Mouse (Mus musculus): ENCODE measurements around the gene Ctsz. TPM values are rescaled to one million over a fixed set of nuclear protein-coding genes. Genes with fewer than 3 reads are reported as not detected.

The Ctsz gene
- polyA plus RNA-seq (2014; fragmentation: Nextera tagmentation; extraction: Ambion mirVana): 110 and 117 TPM in 2 replicates

DNA sequence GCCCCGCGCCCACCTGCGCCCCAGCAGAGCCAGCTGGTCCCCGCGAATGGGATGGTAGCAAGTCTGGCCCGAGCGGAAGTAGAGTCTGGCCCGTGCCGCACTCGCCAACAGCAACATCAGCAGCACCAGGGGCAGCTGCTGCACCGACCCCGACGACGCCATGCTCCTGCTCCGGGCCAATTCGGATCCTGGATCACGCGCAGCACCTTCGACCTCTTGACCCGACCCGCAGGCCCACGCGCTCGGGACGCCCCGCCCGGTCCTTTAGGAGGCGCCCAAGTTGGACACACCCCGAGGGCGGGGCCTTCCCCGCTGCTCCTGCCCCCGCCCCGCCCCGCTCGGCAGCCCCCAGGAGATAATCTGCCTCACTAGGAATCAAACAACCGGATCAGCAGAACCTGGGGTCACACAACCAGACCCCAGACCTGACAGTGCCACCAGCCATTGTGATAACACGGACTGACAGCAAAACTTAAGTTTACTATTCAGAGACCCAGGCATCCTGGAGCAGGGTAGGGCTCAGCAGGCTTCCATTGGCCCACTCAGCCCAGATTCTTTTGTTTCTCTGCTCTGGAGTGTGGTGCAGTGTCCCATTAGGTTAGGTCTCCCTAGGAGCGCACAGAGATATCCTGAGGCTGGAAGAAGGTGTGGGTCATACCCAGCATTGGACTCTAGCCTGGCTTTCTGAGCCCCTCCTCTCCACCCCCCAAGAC lies at the start of gene Ctsz:
Ctsz (minus strand) TSS at position 303 of the 713 bp plus-strand sequence.
- H3K9ac ChIP-seq (ENCODE audit: low read depth, low read length): peak within 1 kb of the TSS; percentile 75
- WGBS (ENCODE audit: insufficient replicate concordance): 0% methylated on average over 38 of the region's 38 CpGs
- H3K27ac ChIP-seq (ENCODE audit: low read depth, low read length): no peak within 1 kb of the TSS

GRCm38 (mm10) chr2:174487005-174487404 lies 48.2 kb upstream of the Ctsz start:
- no peak overlapping the region for H3K4me2 ChIP-seq
- WGBS (ENCODE audit: insufficient replicate concordance): 73% methylated on average over 5 of the region's 5 CpGs
- no peaks in the 10 kb centered on the region for H3K9me3 ChIP-seq (replicated peaks; ENCODE audit: control insufficient read depth, low read length)
- no peak overlapping the region for H3K9ac ChIP-seq (ENCODE audit: low read depth, low read length)
- H3K4me1 ChIP-seq (ENCODE audit: control insufficient read depth, insufficient read depth, low read length): no peaks in the 10 kb centered on the region
- no peaks in the 10 kb centered on the region for H3K27me3 ChIP-seq (ENCODE audit: control insufficient read depth, insufficient read depth, low read length)
- no peaks in the 10 kb centered on the region for H3K36me3 ChIP-seq (ENCODE audit: control insufficient read depth, insufficient read depth, low read length)
- ATAC-seq (replicated peaks; ENCODE audit: insufficient number of reproducible peaks, low FRiP score, low TSS enrichment): no peak
- no peak overlapping the region for H3K4me3 ChIP-seq (ENCODE audit: low read depth, low read length)
- no peak overlapping the region for H3K27ac ChIP-seq (ENCODE audit: low read depth, low read length)

More for the DNA sequence above, at the start of gene Ctsz:
- H3K4me2 ChIP-seq: peak within 1 kb of the TSS; percentile 74
- no peaks in the 10 kb centered on the region for H3K36me3 ChIP-seq (ENCODE audit: control insufficient read depth, insufficient read depth, low read length)
- no peaks in the 10 kb centered on the region for H3K9me3 ChIP-seq (replicated peaks; ENCODE audit: control insufficient read depth, low read length)
- peaks cover 16% of the 10 kb centered on the region; the same call in 1 of the 2 replicates for H3K4me1 ChIP-seq (ENCODE audit: control insufficient read depth, insufficient read depth, low read length)
- peak within 1 kb of the TSS; percentile 68 for H3K4me3 ChIP-seq (ENCODE audit: low read depth, low read length)
- ATAC-seq (replicated peaks; ENCODE audit: insufficient number of reproducible peaks, low FRiP score, low TSS enrichment): peak; percentile 89
- H3K27me3 ChIP-seq (ENCODE audit: control insufficient read depth, insufficient read depth, low read length): no peaks in the 10 kb centered on the region

DNA sequence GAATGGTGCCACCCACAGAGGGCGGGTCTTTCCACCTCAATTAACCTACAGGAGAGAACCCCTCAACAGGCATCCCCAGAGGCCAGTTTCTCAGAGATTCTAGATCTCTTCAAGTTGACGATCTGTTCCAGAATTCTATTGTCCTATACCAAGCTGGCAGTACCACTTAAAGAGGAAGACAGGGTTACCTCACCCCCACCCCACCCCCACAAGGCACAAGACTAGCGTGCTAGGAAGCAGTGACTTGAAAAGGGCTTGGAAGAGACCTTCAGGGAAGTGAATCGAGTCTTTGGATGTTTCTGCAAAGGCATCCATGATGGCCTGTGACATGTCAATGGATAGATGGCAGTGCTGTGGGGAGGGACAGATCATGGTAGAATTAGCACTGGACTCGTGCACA lies 39.9 kb upstream of the Ctsz start:
- H3K4me1 ChIP-seq (ENCODE audit: control insufficient read depth, insufficient read depth, low read length): no peaks in the 10 kb centered on the region
- no peaks in the 10 kb centered on the region for H3K9me3 ChIP-seq (replicated peaks; ENCODE audit: control insufficient read depth, low read length)
- WGBS (ENCODE audit: insufficient replicate concordance): 67% methylated on average over 5 of the region's 5 CpGs
- no peaks in the 10 kb centered on the region for H3K27me3 ChIP-seq (ENCODE audit: control insufficient read depth, insufficient read depth, low read length)
- no peaks in the 10 kb centered on the region for H3K36me3 ChIP-seq (ENCODE audit: control insufficient read depth, insufficient read depth, low read length)
- no peak overlapping the region for H3K4me2 ChIP-seq
- H3K27ac ChIP-seq (ENCODE audit: low read depth, low read length): no peak overlapping the region
- no peak for ATAC-seq (replicated peaks; ENCODE audit: insufficient number of reproducible peaks, low FRiP score, low TSS enrichment)
- H3K4me3 ChIP-seq (ENCODE audit: low read depth, low read length): no peak overlapping the region
- no peak overlapping the region for H3K9ac ChIP-seq (ENCODE audit: low read depth, low read length)

DNA sequence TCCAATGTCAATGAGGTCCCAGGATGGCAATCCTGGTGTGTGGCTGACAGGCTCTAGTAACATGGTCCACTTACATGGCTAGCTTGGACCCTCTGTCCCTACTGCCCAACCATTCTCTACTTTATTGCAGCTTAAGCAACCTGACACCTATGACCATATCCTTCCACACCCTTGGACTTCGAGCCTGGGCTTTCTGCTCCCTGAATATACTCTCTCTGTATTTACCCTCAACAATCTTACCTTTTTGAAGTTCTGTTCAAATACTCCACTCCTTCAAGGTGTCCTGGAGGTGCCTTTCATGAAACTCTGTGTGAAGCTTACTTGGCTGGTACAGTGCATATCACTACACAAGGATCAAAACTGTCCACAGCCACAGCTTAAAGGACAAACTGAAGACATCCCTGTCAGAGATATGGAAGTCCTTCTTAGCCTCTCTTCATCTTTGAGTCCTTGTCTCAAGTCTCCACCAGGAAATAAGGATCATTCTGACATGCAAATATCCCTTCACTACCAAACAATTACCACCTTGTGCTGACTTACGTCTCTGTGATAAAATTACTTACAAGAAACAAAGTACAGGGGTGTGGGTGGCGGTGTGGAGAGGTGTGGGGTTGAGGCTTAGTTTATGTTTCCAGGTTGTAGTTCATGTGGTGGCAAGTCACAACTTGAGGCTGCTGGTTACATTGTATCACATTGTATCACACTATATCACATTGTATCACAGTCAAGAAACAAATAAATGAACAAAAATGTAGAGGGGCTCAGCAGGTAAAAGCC lies 38.9 kb upstream of the Ctsz start:
- no peak for ATAC-seq (replicated peaks; ENCODE audit: insufficient number of reproducible peaks, low FRiP score, low TSS enrichment)
- Histone ChIP-seq H3K4me2 (no peak overlapping the region), H3K27me3 (ENCODE audit: control insufficient read depth, insufficient read depth, low read length) (no peaks in the 10 kb centered on the region), H3K27ac (ENCODE audit: low read depth, low read length) (no peak overlapping the region), H3K36me3 (ENCODE audit: control insufficient read depth, insufficient read depth, low read length) (no peaks in the 10 kb centered on the region), H3K9ac (ENCODE audit: low read depth, low read length) (no peak overlapping the region), H3K4me3 (ENCODE audit: low read depth, low read length) (no peak overlapping the region), H3K4me1 (ENCODE audit: control insufficient read depth, insufficient read depth, low read length) (0 out of 2 replicates have a peak, but pooled peaks cover 5% of the 10 kb centered on the region), H3K9me3 (replicated peaks; ENCODE audit: control insufficient read depth, low read length) (no peaks in the 10 kb centered on the region)
- 69% methylated on average over 3 of the region's 3 CpGs for WGBS (ENCODE audit: insufficient replicate concordance)

DNA sequence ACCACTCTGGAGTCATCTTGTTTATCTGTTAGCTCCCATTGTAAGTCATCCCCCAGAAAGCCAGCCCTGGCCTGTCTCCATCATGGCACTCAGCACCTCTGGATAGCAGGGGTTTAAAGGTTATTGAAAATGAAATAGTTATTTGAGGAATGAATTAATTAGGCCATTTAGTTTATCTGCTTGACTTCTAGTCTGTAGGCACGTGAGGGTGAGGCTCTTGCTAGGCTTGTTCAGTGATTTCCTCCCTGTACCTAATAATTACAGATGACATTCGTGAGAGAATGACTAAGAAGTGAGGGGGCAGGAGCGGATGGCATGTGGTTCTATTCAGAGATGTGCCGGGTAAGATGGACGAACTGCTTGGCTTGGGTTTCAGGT lies 34.7 kb upstream of the Ctsz start:
- ATAC-seq (replicated peaks; ENCODE audit: insufficient number of reproducible peaks, low FRiP score, low TSS enrichment): no peak
- peak overlapping the region; percentile 78 for H3K27ac ChIP-seq (ENCODE audit: low read depth, low read length)

DNA sequence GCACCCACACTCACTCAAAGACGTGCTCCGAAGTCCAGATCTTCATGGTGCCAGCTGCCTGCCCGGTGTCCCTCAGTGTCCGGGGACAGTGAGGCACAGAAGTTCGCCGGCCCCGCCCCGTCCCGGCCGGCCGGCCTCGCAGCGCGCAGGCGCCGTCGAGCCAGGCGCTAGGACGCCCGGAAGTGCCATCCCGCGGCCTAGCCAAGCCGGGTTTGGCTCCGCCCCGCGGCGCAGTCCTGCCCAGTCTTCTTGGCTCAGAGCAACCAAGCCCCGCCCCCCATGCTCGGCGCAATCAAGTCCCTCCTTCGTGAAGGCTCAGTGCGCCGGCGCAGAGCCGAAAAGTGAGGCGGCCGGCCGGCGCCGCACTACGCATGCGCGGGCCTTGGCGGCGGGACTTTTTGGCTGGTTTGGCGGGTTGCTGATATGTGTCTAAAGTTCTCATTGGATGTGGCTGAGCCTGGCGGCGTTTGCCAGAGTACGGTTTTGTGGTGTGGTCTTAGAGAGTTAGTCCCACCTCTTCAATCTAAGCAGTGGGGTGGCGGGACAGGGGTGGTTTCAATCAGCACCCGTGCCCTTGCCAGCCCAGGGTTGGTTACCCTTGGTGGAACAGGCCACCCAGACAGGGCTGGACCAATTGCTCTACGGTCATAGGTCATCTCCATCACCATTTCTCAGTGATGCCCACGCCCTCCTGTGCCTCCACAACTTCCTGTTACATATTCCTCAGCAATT lies 34.1 kb upstream of the Ctsz start, which contains the start of gene Prelid3b:
Prelid3b (minus strand) TSS at position 264 of the 732 bp plus-strand sequence.
- H3K9me3 ChIP-seq (replicated peaks; ENCODE audit: control insufficient read depth, low read length): no peaks in the 10 kb centered on the region

More for the DNA sequence above, 34.7 kb upstream of the Ctsz start:
- Histone ChIP-seq H3K9ac (ENCODE audit: low read depth, low read length) (peak overlapping the region; percentile 75), H3K4me3 (ENCODE audit: low read depth, low read length) (peak overlapping the region; percentile 67), H3K4me2 (peak overlapping the region; percentile 78), H3K27me3 (ENCODE audit: control insufficient read depth, insufficient read depth, low read length) (no peaks in the 10 kb centered on the region), H3K4me1 (ENCODE audit: control insufficient read depth, insufficient read depth, low read length) (peaks cover 19% of the 10 kb centered on the region), H3K9me3 (replicated peaks; ENCODE audit: control insufficient read depth, low read length) (no peaks in the 10 kb centered on the region), H3K36me3 (ENCODE audit: control insufficient read depth, insufficient read depth, low read length) (no peaks in the 10 kb centered on the region)
- 84% methylated on average over 5 of the region's 5 CpGs for WGBS (ENCODE audit: insufficient replicate concordance)

DNA sequence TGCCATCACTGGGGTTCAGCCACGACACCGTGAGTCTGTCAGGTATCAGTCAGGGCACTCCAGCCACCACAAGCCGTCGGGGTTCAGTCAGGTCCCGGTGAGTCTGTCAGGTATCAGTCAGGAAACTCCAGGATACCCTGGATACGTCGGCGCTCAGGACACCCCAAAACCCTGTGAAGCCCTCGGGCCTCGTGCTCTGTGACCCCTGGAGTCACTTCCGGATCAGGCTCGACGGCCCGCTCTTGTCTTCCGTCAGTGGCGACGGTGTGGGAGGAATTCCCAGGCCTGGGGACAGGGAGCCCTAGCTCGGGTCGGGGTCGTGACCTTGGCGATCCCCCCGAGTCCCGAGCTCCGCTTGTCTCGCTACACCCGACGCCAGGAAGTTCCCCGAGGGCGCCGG lies 33.6 kb upstream of the Ctsz start:
- Histone ChIP-seq H3K27me3 (ENCODE audit: control insufficient read depth, insufficient read depth, low read length) (no peaks in the 10 kb centered on the region), H3K4me2 (peak overlapping the region; percentile 88), H3K36me3 (ENCODE audit: control insufficient read depth, insufficient read depth, low read length) (no peaks in the 10 kb centered on the region), H3K9me3 (replicated peaks; ENCODE audit: control insufficient read depth, low read length) (no peaks in the 10 kb centered on the region), H3K27ac (ENCODE audit: low read depth, low read length) (peak overlapping the region; percentile 76), H3K4me1 (ENCODE audit: control insufficient read depth, insufficient read depth, low read length) (peaks cover 19% of the 10 kb centered on the region), H3K9ac (ENCODE audit: low read depth, low read length) (peak overlapping the region; percentile 84), H3K4me3 (ENCODE audit: low read depth, low read length) (peak overlapping the region; percentile 67)
- ATAC-seq (replicated peaks; ENCODE audit: insufficient number of reproducible peaks, low FRiP score, low TSS enrichment): peak; percentile 32
- 6% methylated on average over 30 of the region's 30 CpGs for WGBS (ENCODE audit: insufficient replicate concordance)

More for the DNA sequence above, 34.1 kb upstream of the Ctsz start, which contains the start of gene Prelid3b:
- H3K4me3 ChIP-seq (ENCODE audit: low read depth, low read length): peak within 1 kb of the TSS; percentile 67
- no peaks in the 10 kb centered on the region for H3K36me3 ChIP-seq (ENCODE audit: control insufficient read depth, insufficient read depth, low read length)
- no peaks in the 10 kb centered on the region for H3K27me3 ChIP-seq (ENCODE audit: control insufficient read depth, insufficient read depth, low read length)
- WGBS (ENCODE audit: insufficient replicate concordance): 1% methylated on average over 49 of the region's 53 CpGs
- H3K4me1 ChIP-seq (ENCODE audit: control insufficient read depth, insufficient read depth, low read length): peaks cover 19% of the 10 kb centered on the region
- H3K9ac ChIP-seq (ENCODE audit: low read depth, low read length): peak within 1 kb of the TSS; percentile 84
- peak; percentile 99 for ATAC-seq (replicated peaks; ENCODE audit: insufficient number of reproducible peaks, low FRiP score, low TSS enrichment)
- peak within 1 kb of the TSS; percentile 88 for H3K4me2 ChIP-seq
- H3K27ac ChIP-seq (ENCODE audit: low read depth, low read length): peak within 1 kb of the TSS; percentile 78

DNA sequence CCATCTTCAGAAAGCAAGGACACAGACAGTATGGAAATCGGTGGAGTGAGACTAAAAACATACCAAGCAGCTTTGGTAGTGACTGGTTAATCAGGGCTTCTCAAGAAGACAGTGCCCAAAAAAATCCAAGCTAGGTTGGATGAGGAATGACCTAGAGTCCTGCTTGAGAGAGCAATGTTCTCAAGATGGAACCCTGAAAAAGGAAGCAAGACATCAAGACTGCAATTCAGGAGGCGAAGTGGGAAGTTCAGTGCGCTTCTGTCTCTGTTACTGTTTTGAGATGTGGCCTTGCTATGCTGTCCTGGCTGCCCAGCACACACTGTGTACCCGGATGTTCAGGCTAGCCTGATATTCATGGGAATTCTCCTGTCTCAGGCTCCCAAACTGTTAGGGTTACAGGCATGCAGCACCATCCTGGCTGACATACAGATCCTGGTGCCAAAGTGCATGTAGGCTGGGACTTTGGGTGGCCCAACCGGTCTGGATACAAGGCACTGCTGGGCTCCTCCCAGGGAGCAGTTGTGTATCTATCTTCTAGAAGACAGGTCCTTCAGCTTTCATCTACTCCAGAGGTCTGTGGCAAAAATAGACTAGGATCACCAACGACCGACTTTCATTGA lies 32.1 kb upstream of the Ctsz start:
- Histone ChIP-seq H3K27ac (ENCODE audit: low read depth, low read length) (no peak overlapping the region), H3K4me3 (ENCODE audit: low read depth, low read length) (no peak overlapping the region), H3K4me1 (ENCODE audit: control insufficient read depth, insufficient read depth, low read length) (peaks cover 19% of the 10 kb centered on the region), H3K4me2 (no peak overlapping the region), H3K9me3 (replicated peaks; ENCODE audit: control insufficient read depth, low read length) (no peaks in the 10 kb centered on the region), H3K27me3 (ENCODE audit: control insufficient read depth, insufficient read depth, low read length) (no peaks in the 10 kb centered on the region), H3K9ac (ENCODE audit: low read depth, low read length) (no peak overlapping the region), H3K36me3 (ENCODE audit: control insufficient read depth, insufficient read depth, low read length) (peaks cover 5% of the 10 kb centered on the region; the same call in 1 of the 2 replicates)
- no peak for ATAC-seq (replicated peaks; ENCODE audit: insufficient number of reproducible peaks, low FRiP score, low TSS enrichment)
- 81% methylated on average over 7 of the region's 7 CpGs for WGBS (ENCODE audit: insufficient replicate concordance)

Measured in heart, embryonic 11.5 days (tissue).